Mouse (Mus musculus): ENCODE measurements around the gene Nav3.

DNA sequence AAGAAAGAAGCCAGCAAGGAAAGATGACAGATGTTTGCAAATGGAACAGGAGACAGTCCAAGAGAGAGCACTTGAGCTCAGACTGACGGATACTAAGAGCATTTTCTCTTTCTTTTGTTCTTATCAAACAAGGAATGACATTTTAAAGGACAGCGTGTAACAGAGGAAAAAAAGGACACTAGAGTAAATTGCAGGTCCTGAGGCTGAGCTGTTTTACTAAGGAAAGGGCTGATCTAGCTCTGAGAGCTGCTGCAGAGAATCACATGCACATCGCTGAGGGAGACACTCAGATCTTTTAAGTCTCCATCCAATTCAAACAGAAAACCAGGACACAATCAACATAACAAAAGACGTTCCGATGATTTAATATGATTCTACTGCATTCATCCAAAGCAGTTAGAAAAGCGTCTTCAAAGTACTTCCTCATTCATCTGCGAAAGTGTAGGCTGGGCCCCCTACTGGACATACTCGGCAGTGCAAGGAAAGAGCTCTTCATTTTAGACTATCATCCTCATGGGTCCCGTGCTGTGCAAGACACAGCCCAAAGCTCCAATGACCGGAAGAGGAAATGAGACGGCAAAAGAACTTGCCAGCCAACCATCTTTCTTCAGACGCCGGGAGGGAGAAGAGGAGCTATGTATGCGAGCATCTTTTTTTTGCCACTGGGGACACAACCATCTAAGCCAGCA, 791.2 kb downstream of the Nav3 start:
- TF ChIP-seq MEF2A (IDR thresholded peaks at IDR 0.05; ENCODE audit: extremely low read depth, insufficient replicate concordance, low read depth, low read length, poor library complexity, severe bottlenecking) (no peak), USF2 (IDR thresholded peaks at IDR 0.05; ENCODE audit: borderline replicate concordance in 1 of 2, insufficient read depth in 1 of 2, low read depth in 1 of 2, low read length in 2 of 2) (no peak), UBTF (IDR thresholded peaks at IDR 0.05; ENCODE audit: borderline replicate concordance, insufficient read depth, low read depth, low read length) (no peak), CTCF (IDR thresholded peaks at IDR 0.05 in 2 of 3, conservative IDR thresholded peaks at IDR 0.05 in 1 of 3; ENCODE audit: control insufficient read depth in 1 of 3, insufficient read depth in 1 of 3, low read depth in 2 of 3, low read length in 3 of 3, poor library complexity in 1 of 3, severe bottlenecking in 1 of 3) (peak; percentile 52 to 58 (median 55)), NRF1 (IDR thresholded peaks at IDR 0.05; ENCODE audit: insufficient read depth, low read depth, low read length, poor library complexity, severe bottlenecking) (no peak), SMC3 (IDR thresholded peaks at IDR 0.05; ENCODE audit: low read depth, low read length) (peak; percentile 45), EP300 (IDR thresholded peaks at IDR 0.05; ENCODE audit: low read depth in 1 of 2, low read length in 2 of 2) (no peak), KAT2A (conservative IDR thresholded peaks at IDR 0.05; ENCODE audit: low read depth, low read length) (no peak), POLR2A (IDR thresholded peaks at IDR 0.05; ENCODE audit: control insufficient read depth in 1 of 2, insufficient read depth in 1 of 2, low read depth in 1 of 2, low read length in 2 of 2, poor library complexity in 1 of 2) (no peak), MXI1 (IDR thresholded peaks at IDR 0.05; ENCODE audit: low read depth, low read length) (no peak)

All from MEL (cell line).